Mouse (Mus musculus) c-Kit-positive CD71-positive TER-119-negative erythroid progenitor cells, embryonic 14.5 days (primary cell): Measurements from ENCODE around the gene Foxe3.

ENCODE experiments used
- DNase-seq: peaks from one replicate; pipeline ENCODE4 v3.0.0-alpha.2; 2013; ENCODE audit warnings: low read depth

The Foxe3 gene

GRCm38 (mm10) chr4:114916056-114916455 lies 9.8 kb downstream of the Foxe3 start:
- DNase-seq, result no peak

- DNase-seq, result no peak
These were observed 12.2 kb downstream of the Foxe3 start for GRCm38 (mm10) chr4:114913594-114913962.

- no peak for DNase-seq
These were observed 12.9 kb downstream of the Foxe3 start for GRCm38 (mm10) chr4:114912705-114913593.

GRCm38 (mm10) chr4:114909602-114910484 lies 16.0 kb downstream of the Foxe3 start:
- DNase-seq, result no peak

- peak; percentile 79 for DNase-seq
These were observed 16.8 kb downstream of the Foxe3 start, which contains the start of gene Foxd2 for GRCm38 (mm10) chr4:114908829-114909601. Gene Foxd2 (minus strand): TSS chr4:114908873.

- DNase-seq, result no peak
These were observed 17.6 kb downstream of the Foxe3 start for GRCm38 (mm10) chr4:114907951-114908828.

- DNase-seq, result no peak
These were observed 18.5 kb downstream of the Foxe3 start for GRCm38 (mm10) chr4:114907056-114907917.

- DNase-seq, result no peak
These were observed 19.7 kb downstream of the Foxe3 start for GRCm38 (mm10) chr4:114905969-114906680.

- no peak for DNase-seq
These were observed 20.3 kb downstream of the Foxe3 start for GRCm38 (mm10) chr4:114905501-114905900.

- DNase-seq, result no peak
These were observed 22.4 kb downstream of the Foxe3 start for GRCm38 (mm10) chr4:114903422-114903782.

GRCm38 (mm10) chr4:114902641-114903421 lies 23.0 kb downstream of the Foxe3 start:
- DNase-seq, result no peak

- no peak for DNase-seq
These were observed 24.0 kb downstream of the Foxe3 start for GRCm38 (mm10) chr4:114901643-114902351.

GRCm38 (mm10) chr4:114900866-114901642 lies 24.8 kb downstream of the Foxe3 start:
- DNase-seq, result no peak

- DNase-seq, result no peak
These were observed 25.9 kb downstream of the Foxe3 start for GRCm38 (mm10) chr4:114899885-114900284.

GRCm38 (mm10) chr4:114897853-114898252 lies 28.0 kb downstream of the Foxe3 start:
- DNase-seq, result no peak

- no peak for DNase-seq
These were observed 43.6 kb downstream of the Foxe3 start for GRCm38 (mm10) chr4:114882232-114882631.

- no peak for DNase-seq
These were observed 49.3 kb downstream of the Foxe3 start for GRCm38 (mm10) chr4:114876441-114876972.
